Mouse (Mus musculus) spleen, adult 2 months (tissue): ENCODE results near the gene Gm9857. TPM values are rescaled to one million over a fixed set of nuclear protein-coding genes. Genes with fewer than 3 reads are reported as not detected.

Experiments
- DNase-seq, 2 experiments: peaks; one replicate each; pipeline versions ENCODE4 v3.0.0 to v3.0.0-alpha.2; 2012 to 2021; ENCODE audit warnings: low spot score in 2 of 2, low read depth in 1 of 2
- H3K27ac ChIP-seq: fragments of 200-500 bp; 2 replicates; pipeline ENCODE4 v1.5.1; 2012; ENCODE audit warnings: low read length, inconsistent platforms; ENCODE audit not compliant: insufficient read depth
- H3K27me3 ChIP-seq: fragments of 200-500 bp; 2 replicates; pipeline ENCODE4 v1.6.1; 2012; ENCODE audit warnings: mild to moderate bottlenecking, moderate library complexity, low read length, inconsistent platforms; ENCODE audit not compliant: control insufficient read depth, insufficient read depth
- H3K36me3 ChIP-seq: fragments of 200-500 bp; 2 replicates; pipeline ENCODE4 v1.6.1; 2012; ENCODE audit warnings: mild to moderate bottlenecking, low read length, inconsistent platforms; ENCODE audit not compliant: control insufficient read depth, insufficient read depth
- H3K4me1 ChIP-seq: fragments of 200-500 bp; 2 replicates; pipeline ENCODE4 v1.6.1; 2011; ENCODE audit warnings: inconsistent platforms; ENCODE audit not compliant: control insufficient read depth, insufficient read depth, insufficient read length
- H3K4me3 ChIP-seq: fragments of 200-500 bp; 2 replicates; pipeline ENCODE4 v1.5.1; 2011; ENCODE audit warnings: mild to moderate bottlenecking, inconsistent platforms; ENCODE audit not compliant: insufficient read depth, insufficient read length; ENCODE audit errors: extremely low read depth
- CTCF ChIP-seq: fragments of 200-500 bp; IDR thresholded peaks from 2 replicates; pipeline ENCODE4 v1.5.1; 2011; ENCODE audit warnings: mild to moderate bottlenecking, inconsistent platforms; ENCODE audit not compliant: insufficient read depth, insufficient read length, insufficient replicate concordance; ENCODE audit errors: extremely low read depth
- POLR2A ChIP-seq: fragments of 200-500 bp; IDR thresholded peaks from 2 replicates; pipeline ENCODE4 v1.6.1; 2011; ENCODE audit warnings: low read depth, low read length, inconsistent platforms
- WGBS: fragments of 180-500 bp; shearing (Covaris S2); methylation state at CpG from one replicate; pipeline ENCODE4 v1.1.7; 2018; 5-methylcytosine and 5-hydroxymethylcytosine counted together
- polyA plus RNA-seq: library from polyadenylated mRNA; depleted of rRNA; stranded (reverse); fragments of >200 nt; gene quantifications from 2 replicates; pipeline ENCODE4 v1.2.3, GENCODE M21; 2012

Gene Gm9857
- polyA plus RNA-seq, 1 experiment, result not detected

- Histone ChIP-seq H3K36me3 (no peaks in the 10 kb centered on the region), H3K4me1 (no peaks in the 10 kb centered on the region), H3K27ac (no peak overlapping the region), H3K4me3 (no peak overlapping the region), H3K27me3 (no peaks in the 10 kb centered on the region)
- DNase-seq, result no peak
- no peak for TF ChIP-seq CTCF
- TF ChIP-seq POLR2A, result no peak
- WGBS, result 89% methylated on average over 1 of the region's 1 CpGs
These were observed 13.9 kb downstream of the Gm9857 start for GRCm38 (mm10) chr3:108926308-108926707.

GRCm38 (mm10) chr3:108925677-108926076, 14.6 kb downstream of the Gm9857 start:
- no peak overlapping the region for H3K4me3 ChIP-seq
- H3K27me3 ChIP-seq, result no peaks in the 10 kb centered on the region
- TF ChIP-seq CTCF, result no peak
- TF ChIP-seq POLR2A, result no peak
- no peaks in the 10 kb centered on the region for H3K36me3 ChIP-seq
- DNase-seq, result no peak
- H3K27ac ChIP-seq, result no peak overlapping the region
- 95% methylated on average over 4 of the region's 4 CpGs for WGBS
- no peaks in the 10 kb centered on the region for H3K4me1 ChIP-seq

- Histone ChIP-seq H3K27me3 (no peaks in the 10 kb centered on the region), H3K27ac (no peak overlapping the region), H3K36me3 (no peaks in the 10 kb centered on the region), H3K4me3 (no peak overlapping the region), H3K4me1 (no peaks in the 10 kb centered on the region)
- 76% methylated on average over 1 of the region's 1 CpGs for WGBS
- DNase-seq, result no peak
- TF ChIP-seq CTCF (no peak), POLR2A (no peak)
These were observed 18.4 kb downstream of the Gm9857 start for GRCm38 (mm10) chr3:108921822-108922221.

DNA sequence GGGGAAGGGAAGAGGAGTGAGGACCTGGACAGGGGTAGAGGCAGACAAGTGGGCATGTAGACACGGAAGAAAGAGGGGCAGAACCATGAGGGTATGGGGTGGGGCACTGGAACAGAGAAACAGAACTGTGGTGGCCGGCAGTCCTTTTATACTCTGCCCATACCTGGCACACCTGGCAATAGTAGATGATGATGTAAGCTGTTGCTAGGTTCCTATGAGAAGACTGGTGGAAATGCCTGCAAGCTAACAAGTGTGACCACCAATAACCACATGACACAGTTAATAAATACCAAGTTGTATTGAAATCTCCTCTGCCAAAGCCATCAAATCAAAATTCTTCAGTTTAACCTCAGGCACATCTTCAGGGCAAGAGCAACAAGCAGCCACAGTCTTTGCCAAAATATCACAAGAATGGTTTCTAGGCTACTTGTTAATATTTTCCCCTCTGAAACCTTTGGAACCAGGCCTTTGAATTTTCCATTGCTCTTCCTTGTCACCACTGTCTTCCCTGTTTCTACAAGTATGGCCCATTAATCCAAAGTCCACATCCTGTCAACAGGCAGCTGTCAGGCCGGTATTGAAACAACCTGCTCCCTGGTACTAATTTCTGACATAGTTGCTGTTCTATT, 19.7 kb downstream of the Gm9857 start:
- Histone ChIP-seq H3K4me1 (no peaks in the 10 kb centered on the region), H3K36me3 (no peaks in the 10 kb centered on the region), H3K27me3 (no peaks in the 10 kb centered on the region), H3K4me3 (no peak overlapping the region), H3K27ac (no peak overlapping the region)
- 95% methylated on average over 3 of the region's 3 CpGs for WGBS
- no peak for TF ChIP-seq CTCF
- no peak for TF ChIP-seq POLR2A
- DNase-seq, result no peak

GRCm38 (mm10) chr3:108918852-108919251, 21.4 kb downstream of the Gm9857 start:
- Histone ChIP-seq H3K4me1 (no peaks in the 10 kb centered on the region), H3K4me3 (no peak overlapping the region), H3K27ac (no peak overlapping the region), H3K27me3 (no peaks in the 10 kb centered on the region), H3K36me3 (no peaks in the 10 kb centered on the region)
- no peak for TF ChIP-seq CTCF
- TF ChIP-seq POLR2A, result no peak
- DNase-seq, result no peak
- WGBS, result 92% methylated on average over 1 of the region's 1 CpGs

- Histone ChIP-seq H3K36me3 (no peaks in the 10 kb centered on the region), H3K27ac (no peak overlapping the region), H3K4me3 (no peak overlapping the region), H3K4me1 (no peaks in the 10 kb centered on the region), H3K27me3 (no peaks in the 10 kb centered on the region)
- 83% methylated on average over 3 of the region's 3 CpGs for WGBS
- TF ChIP-seq CTCF (no peak), POLR2A (no peak)
- no peak for DNase-seq
These were observed 22.3 kb downstream of the Gm9857 start for GRCm38 (mm10) chr3:108917986-108918385.

DNA sequence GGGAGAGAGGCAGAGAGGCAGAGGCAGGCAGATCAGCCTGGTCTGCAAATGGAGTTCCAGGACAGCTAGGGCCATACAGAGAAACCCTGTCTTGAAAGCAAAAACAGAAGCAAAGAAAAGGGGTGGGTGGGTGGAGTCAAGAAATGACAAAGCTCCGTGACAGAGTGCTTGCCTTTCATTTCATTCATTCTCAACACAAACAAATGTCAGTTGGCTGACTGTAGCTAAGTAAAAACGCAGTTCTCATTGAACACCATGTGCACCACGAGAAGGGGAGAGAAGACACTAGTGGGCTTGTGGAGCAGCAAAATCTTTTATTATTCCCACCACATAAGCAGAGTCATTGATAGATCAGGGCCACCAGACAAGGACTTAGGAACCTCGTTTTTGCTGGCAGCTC, 23.4 kb downstream of the Gm9857 start:
- Histone ChIP-seq H3K4me1 (no peaks in the 10 kb centered on the region; the same call in 1 of the 2 replicates), H3K36me3 (no peaks in the 10 kb centered on the region), H3K27me3 (no peaks in the 10 kb centered on the region), H3K4me3 (no peak overlapping the region), H3K27ac (no peak overlapping the region)
- WGBS, result 39% methylated on average over 4 of the region's 4 CpGs
- no peak for DNase-seq
- TF ChIP-seq POLR2A (no peak), CTCF (no peak)
